Mouse (Mus musculus) heart, adult 18-20 months (tissue): Measurements from ENCODE around the gene Vps13d. TPM values are rescaled to one million over a fixed set of nuclear protein-coding genes. Genes with fewer than 3 reads are reported as not detected.

Experiments used
- DNase-seq, 2 experiments: peaks; one replicate each; pipeline ENCODE4 v3.0.0; 2021 to 2022; ENCODE audit warnings: mixed read lengths in 1 of 2
- total RNA-seq, 2 experiments: library from RNA; stranded (reverse); gene quantifications; 2 replicates each; pipeline ENCODE4 v1.2.3; 2021

Gene Vps13d
- total RNA-seq, 2 experiments from 2014 or later: 75.5 to 76.4 TPM

DNA sequence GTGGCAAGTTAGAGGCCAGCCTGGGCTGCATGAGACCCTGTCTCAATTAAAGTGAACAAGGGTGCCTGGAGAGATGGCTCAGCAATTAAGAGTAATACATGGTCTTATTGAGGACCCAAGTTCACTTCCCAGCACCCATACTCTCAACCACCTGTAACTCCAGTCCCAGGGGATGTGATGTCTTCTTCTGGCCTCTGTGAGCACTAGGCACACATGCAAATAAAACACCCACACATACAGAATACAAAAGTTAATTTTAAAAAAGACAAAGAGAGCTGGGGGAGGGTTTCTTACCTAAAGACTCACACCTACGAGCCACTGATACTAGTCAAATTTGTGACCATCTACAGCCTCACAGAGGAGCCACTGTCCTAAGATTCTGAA, 43.7 kb downstream of the Vps13d start:
- no peak for DNase-seq

DNA sequence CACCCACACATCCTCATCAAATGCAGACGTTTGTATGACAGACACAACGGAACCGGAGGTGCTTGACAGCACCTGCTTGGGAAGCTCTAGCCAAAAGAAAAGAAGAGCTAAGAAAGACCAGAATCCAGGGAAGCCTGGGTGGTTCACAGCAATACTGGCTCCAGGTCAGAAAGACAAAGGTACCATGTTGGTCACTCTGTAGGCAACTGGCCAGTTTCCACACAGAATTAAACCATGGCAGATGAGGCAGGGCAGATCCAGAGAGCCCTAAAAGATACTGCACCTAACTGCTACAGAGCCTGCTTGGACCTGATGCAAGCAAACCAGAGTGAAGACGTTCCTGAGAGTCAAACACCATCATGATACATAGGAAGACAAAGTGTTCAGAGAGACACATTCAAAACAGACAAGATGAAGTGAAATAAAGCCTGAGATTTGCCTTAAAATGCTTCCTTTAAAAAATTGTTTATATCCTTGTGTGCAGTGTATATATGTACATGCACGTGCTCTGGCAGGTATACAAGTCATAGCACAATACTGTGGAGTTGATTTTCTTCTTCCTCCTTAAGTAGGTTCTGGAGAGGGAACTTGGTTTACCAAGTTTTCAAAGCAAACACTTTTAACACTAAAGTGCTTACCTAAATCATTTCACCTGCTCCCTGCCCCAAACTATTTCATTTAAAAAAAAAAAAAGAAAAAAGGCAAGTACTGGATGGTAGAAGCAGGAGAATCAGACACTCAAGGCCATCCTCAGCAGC, 44.3 kb downstream of the Vps13d start:
- DNase-seq: no peak

GRCm38 (mm10) chr4:145147006-145147961, 47.5 kb downstream of the Vps13d start:
- DNase-seq: peak; percentile 23 to 27

- no peak for DNase-seq
Measured at GRCm38 (mm10) chr4:145143533-145143932, 51.3 kb downstream of the Vps13d start.

GRCm38 (mm10) chr4:145136705-145137104, 58.1 kb downstream of the Vps13d start:
- DNase-seq: no peak

- no peak for DNase-seq
Measured at GRCm38 (mm10) chr4:145135473-145135872, 59.3 kb downstream of the Vps13d start.

DNA sequence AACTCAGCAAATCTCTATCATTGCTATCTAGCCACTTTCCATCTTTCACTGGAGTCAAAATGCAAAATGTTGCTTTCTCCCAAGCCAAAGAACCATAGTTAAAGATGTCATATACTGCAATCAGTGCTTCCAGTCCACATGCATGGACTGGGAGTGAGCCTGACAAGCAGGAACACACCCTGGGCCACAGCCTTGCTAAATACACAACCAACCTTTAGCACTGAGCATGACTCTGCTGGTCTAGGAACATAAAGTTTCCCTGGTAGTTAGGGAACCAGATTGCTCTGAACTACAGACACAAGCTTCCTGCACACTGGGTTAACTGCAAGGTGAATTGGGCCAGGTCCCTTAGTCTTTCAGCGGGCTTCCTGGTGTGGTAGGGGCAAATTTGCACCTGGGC, 64.0 kb downstream of the Vps13d start:
- no peak for DNase-seq

DNA sequence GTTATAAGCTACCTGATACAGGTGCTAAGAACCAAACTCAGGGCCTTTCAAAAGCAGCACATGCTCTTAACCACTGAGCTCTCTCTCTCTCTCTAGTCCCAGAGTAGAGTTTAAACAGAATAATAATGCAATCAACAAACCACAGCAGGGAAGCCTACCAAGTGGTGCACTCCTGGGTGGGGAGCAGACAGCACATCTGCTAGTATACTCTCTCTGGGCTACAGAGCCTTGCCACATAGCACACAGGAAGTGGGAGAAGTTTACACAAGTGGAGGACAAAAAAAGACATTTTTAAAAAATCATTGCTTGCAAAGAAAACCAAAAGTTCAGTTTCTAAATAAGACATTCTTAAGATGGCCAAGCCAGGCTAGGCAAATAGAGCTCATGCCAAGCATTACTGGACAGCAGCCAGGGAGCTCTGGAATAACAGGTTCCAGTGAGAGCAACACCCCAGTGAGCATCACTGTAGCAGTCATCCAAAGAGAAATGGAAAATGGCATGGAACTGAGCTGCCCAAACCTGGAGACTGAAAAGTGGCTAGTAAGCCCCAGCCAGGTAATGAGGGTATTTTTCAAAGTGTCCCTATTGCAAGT, 64.8 kb downstream of the Vps13d start:
- DNase-seq: peak; percentile 68 to 76

- DNase-seq: peak in 1 of 2 experiments; percentile 23
Measured at GRCm38 (mm10) chr4:145125463-145126220, 69.2 kb downstream of the Vps13d start.

GRCm38 (mm10) chr4:145124419-145124818, 70.4 kb downstream of the Vps13d start:
- no peak for DNase-seq

DNA sequence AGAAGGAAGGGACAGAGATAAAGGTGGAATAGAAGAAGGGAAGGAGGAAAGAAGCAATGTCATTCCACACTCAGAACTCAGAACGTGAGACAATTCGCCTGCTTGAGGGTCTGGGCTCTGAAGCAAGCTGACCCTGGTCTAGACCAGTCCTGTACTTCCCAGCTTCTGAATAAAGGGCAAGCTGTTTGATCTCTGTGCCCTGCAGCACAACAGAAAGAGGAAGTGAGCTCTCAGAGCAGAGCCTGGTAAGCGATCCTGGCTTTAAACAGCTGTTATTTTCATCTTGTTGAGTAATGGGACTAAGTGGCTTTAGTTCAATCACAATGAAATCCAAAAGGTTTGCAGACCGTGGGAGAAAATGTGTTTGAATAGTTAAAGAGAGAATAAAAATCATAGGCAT, 83.2 kb downstream of the Vps13d start:
- peak in 1 of 2 experiments; percentile 36 for DNase-seq

GRCm38 (mm10) chr4:145110736-145111135, 84.1 kb downstream of the Vps13d start:
- no peak for DNase-seq

- DNase-seq: peak in 1 of 2 experiments; percentile 34
Measured at GRCm38 (mm10) chr4:145106796-145107195, 88.0 kb downstream of the Vps13d start.

DNA sequence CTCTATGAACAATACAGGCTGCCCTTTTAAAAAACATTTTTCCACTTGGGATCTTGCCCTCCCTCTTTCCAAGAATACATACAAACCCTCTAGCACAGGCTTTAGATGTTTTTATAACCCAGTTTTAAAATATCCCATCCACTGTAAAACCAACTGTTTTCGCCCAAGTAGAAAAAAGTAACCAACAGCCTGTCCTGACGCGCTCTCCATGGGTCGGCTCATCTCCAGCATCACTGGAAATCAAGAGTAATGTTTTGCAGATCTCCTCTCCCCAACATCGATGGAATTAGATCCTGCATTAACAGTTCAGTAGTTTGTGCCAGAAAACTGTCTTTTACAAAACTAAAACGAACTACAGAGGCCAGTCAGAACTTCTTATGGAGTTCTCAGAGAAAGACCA, 89.5 kb downstream of the Vps13d start:
- DNase-seq: no peak

- no peak for DNase-seq
Measured at GRCm38 (mm10) chr4:145104917-145105316, 89.9 kb downstream of the Vps13d start.

GRCm38 (mm10) chr4:145103617-145104016, 91.2 kb downstream of the Vps13d start:
- no peak for DNase-seq

DNA sequence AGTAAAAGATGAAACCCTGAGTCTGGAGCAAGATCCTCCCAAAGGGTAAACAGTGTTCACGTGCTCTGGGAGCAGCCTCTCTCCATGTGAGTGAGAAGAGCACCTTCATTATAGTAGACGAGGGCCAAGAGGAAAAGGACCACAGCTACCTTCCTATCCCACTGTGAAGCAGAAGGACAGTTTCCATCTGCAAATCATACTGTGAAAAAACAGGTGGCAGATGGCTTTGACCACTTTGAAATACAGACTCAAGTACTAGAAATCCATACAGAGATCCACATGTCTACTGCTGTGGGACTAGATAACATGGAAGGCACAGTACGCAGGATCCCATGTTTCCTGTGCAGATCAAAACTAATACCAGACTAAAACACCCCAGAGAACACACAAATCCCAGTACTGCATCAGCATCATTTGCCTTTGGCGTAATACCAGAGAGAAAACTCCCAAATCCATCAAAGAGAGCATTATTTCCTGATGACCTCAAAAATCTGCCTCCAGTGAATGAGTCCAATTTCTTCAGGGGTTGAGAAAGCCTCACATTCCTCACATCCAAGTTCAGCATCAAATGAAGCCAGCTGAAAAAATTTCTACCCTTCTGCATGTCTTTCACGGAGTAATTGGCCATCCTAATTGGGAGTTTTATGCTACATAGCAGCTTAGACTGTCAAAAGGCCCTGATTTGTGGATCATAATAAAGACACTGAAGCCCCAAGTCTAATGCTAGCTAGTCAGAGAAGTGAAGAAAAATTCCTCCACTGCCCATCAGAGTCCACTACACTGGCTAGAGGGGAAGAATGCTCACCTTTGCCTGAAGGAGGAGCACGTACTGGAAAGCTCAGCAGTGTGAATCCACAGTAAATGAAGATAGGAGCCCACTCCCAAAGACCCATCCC, 92.7 kb downstream of the Vps13d start:
- no peak for DNase-seq

DNA sequence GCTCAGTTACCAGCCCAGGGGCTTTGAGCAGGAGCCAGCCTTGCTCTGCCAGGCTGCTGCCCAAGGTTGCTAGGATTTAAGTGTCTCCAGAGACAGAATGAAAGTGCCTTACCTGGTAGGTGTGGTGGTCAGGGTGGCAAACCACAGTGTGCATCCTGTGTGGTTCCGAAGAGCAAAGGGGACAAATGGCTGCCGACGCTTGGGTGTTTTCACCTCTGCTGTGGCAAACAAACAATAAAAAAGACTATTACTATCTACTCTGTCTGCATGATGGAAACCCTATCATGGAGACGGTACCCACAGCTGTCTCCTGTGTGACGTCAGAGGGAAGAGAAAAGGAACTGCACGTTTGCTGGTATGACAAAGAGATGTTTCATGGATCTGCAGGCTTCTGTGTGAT, 95.0 kb downstream of the Vps13d start:
- DNase-seq: no peak

GRCm38 (mm10) chr4:145099344-145099743, 95.5 kb downstream of the Vps13d start:
- DNase-seq: peak; percentile 34 to 39

DNA sequence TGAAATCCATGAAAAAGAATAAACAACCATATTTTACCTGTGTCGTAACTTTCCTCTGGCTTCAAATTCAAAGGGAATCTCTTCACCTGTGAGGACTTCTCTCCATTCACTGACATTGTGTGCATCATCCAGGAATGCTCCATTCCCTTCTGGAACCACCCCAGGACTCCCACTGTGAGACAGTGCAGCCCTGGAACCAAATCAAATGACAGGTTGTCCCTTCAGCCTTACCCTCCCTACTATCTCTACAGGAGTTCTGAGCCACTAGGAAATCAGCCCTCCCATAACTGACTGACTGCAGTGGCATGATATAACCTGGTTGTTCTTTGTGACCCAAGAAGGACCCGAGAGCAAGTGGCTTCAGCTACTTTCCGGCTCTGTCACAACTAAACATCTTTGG, 96.8 kb downstream of the Vps13d start:
- DNase-seq: no peak

GRCm38 (mm10) chr4:145096481-145097039, 98.2 kb downstream of the Vps13d start:
- peak; percentile 22 to 57 for DNase-seq
